Mouse (Mus musculus) CH12.LX (cell line): Measurements from ENCODE around the gene Lmtk2. TPM values are rescaled to one million over a fixed set of nuclear protein-coding genes. Genes with fewer than 3 reads are reported as not detected.
A peak's percentile ranks its signal among the peaks of the same experiment; 100 is the strongest.

Experiments used
- DNase-seq: peaks from one replicate; pipeline ENCODE4 v3.0.0-alpha.2; 2013; ENCODE audit errors: extremely low read depth
- H3K27ac ChIP-seq: 2 replicates; pipeline ENCODE4 v1.5.1; 2012; ENCODE audit warnings: low read depth, mild to moderate bottlenecking, control low read depth, moderate library complexity; ENCODE audit not compliant: insufficient read depth
- H3K27me3 ChIP-seq: replicated peaks from 2 replicates; pipeline ENCODE3; 2012; ENCODE audit warnings: inconsistent platforms
- H3K36me3 ChIP-seq, 2 experiments: replicated peaks in 1 of 2; 2 replicates each; pipeline versions ENCODE3 to v1.6.1; 2012; ENCODE audit warnings: inconsistent platforms in 1 of 2, low read length in 1 of 2, mild to moderate bottlenecking in 1 of 2, mixed read lengths in 1 of 2, moderate library complexity in 1 of 2; ENCODE audit not compliant: control insufficient read depth in 1 of 2, insufficient read depth in 1 of 2
- H3K4me1 ChIP-seq, 2 experiments: 2 replicates each; pipeline ENCODE4 v1.6.1; 2012; ENCODE audit warnings: inconsistent platforms in 1 of 2, moderate library complexity in 1 of 2; ENCODE audit not compliant: insufficient read depth in 2 of 2, control insufficient read depth in 1 of 2
- H3K4me2 ChIP-seq: 2 replicates; pipeline ENCODE4 v1.6.1; 2012; ENCODE audit warnings: low read depth, mild to moderate bottlenecking, control low read depth; ENCODE audit not compliant: poor library complexity, insufficient read depth, severe bottlenecking
- H3K4me3 ChIP-seq, 3 experiments: fragments of 150-350 bp in 1 of 3; sonication (generic) in 1 of 3; replicated peaks in 1 of 3; 2 replicates each; pipeline versions ENCODE3 to v1.5.1; 2011 to 2012; ENCODE audit warnings: low read depth in 2 of 3, low read length in 2 of 3, mild to moderate bottlenecking in 2 of 3, moderate library complexity in 2 of 3, control low read depth in 1 of 3, improper control_type of control experiment in 1 of 3, inconsistent platforms in 1 of 3, mixed read lengths in 1 of 3; ENCODE audit not compliant: poor library complexity in 1 of 3
- H3K79me2 ChIP-seq: replicated peaks from 2 replicates; pipeline ENCODE4 v1.6.1; 2012; ENCODE audit warnings: mild to moderate bottlenecking, moderate library complexity; ENCODE audit not compliant: control insufficient read depth, poor library complexity, insufficient read depth, severe bottlenecking; ENCODE audit errors: extremely low read depth
- H3K9ac ChIP-seq: 2 replicates; pipeline ENCODE4 v1.6.1; 2012; ENCODE audit warnings: low read depth, mild to moderate bottlenecking, control low read depth, moderate library complexity; ENCODE audit not compliant: insufficient read depth
- H3K9me3 ChIP-seq: replicated peaks from 2 replicates; pipeline ENCODE3; 2012; ENCODE audit warnings: low read length, inconsistent platforms, mixed read lengths
- BHLHE40 ChIP-seq: IDR thresholded peaks from 2 replicates; pipeline ENCODE4 v1.6.1; 2011; ENCODE audit warnings: mild to moderate bottlenecking, low read depth, low read length, improper control_type of control experiment
- CHD1 ChIP-seq: IDR thresholded peaks from 2 replicates; pipeline ENCODE4 v1.6.1; 2012; ENCODE audit warnings: low read depth, low read length, improper control_type of control experiment, inconsistent platforms
- CHD2 ChIP-seq: IDR thresholded peaks from 2 replicates; pipeline ENCODE4 v1.6.1; 2011; ENCODE audit warnings: low read length, improper control_type of control experiment
- CTCF ChIP-seq, 2 experiments: IDR thresholded peaks in 1 of 2; conservative IDR thresholded peaks in 1 of 2; 2 replicates each; pipeline ENCODE4 v1.5.1; 2011 to 2012; ENCODE audit warnings: low read depth in 2 of 2, low read length in 2 of 2, improper control_type of control experiment in 1 of 2, inconsistent platforms in 1 of 2, mild to moderate bottlenecking in 1 of 2, moderate library complexity in 1 of 2
- E2F4 ChIP-seq: IDR thresholded peaks from 2 replicates; pipeline ENCODE4 v1.6.1; 2011; ENCODE audit warnings: low read depth, low read length, improper control_type of control experiment; ENCODE audit not compliant: insufficient replicate concordance
- EP300 ChIP-seq: IDR thresholded peaks from 2 replicates; pipeline ENCODE4 v1.6.1; 2011; ENCODE audit warnings: low read length, improper control_type of control experiment
- ETS1 ChIP-seq: conservative IDR thresholded peaks from 2 replicates; pipeline ENCODE4 v1.6.1; 2012; ENCODE audit warnings: low read depth, mild to moderate bottlenecking, inconsistent platforms, low read length, improper control_type of control experiment, moderate library complexity
- GABPA ChIP-seq: IDR thresholded peaks from 2 replicates; pipeline ENCODE4 v1.6.1; 2012; ENCODE audit warnings: low read depth, low read length, improper control_type of control experiment, inconsistent platforms; ENCODE audit not compliant: insufficient replicate concordance
- HCFC1 ChIP-seq: IDR thresholded peaks from 2 replicates; pipeline ENCODE4 v1.6.1; 2012; ENCODE audit warnings: low read depth, mild to moderate bottlenecking, inconsistent platforms, low read length, improper control_type of control experiment
- IRF4 ChIP-seq: IDR thresholded peaks from 2 replicates; pipeline ENCODE4 v1.6.1; 2014; ENCODE audit warnings: low read depth, mild to moderate bottlenecking, inconsistent platforms, low read length, improper control_type of control experiment
- JUN ChIP-seq: IDR thresholded peaks from 2 replicates; pipeline ENCODE4 v1.6.1; 2011; ENCODE audit warnings: low read depth, mild to moderate bottlenecking, low read length, improper control_type of control experiment, moderate library complexity; ENCODE audit not compliant: insufficient read depth
- JUND ChIP-seq: conservative IDR thresholded peaks from 2 replicates; pipeline ENCODE4 v1.6.1; 2011; ENCODE audit warnings: low read depth, low read length, improper control_type of control experiment
- KAT2A ChIP-seq: IDR thresholded peaks from 2 replicates; pipeline ENCODE4 v1.6.1; 2012; ENCODE audit warnings: low read length, improper control_type of control experiment, inconsistent platforms; ENCODE audit not compliant: insufficient replicate concordance
- MAFK ChIP-seq: IDR thresholded peaks from 2 replicates; pipeline ENCODE4 v1.6.1; 2011; ENCODE audit warnings: low read length, improper control_type of control experiment; ENCODE audit not compliant: insufficient replicate concordance
- MAX ChIP-seq: IDR thresholded peaks from 2 replicates; pipeline ENCODE4 v1.6.1; 2011; ENCODE audit warnings: low read length, improper control_type of control experiment
- MAZ ChIP-seq: IDR thresholded peaks from 2 replicates; pipeline ENCODE4 v1.6.1; 2012; ENCODE audit warnings: low read depth, mild to moderate bottlenecking, inconsistent platforms, low read length, improper control_type of control experiment, moderate library complexity
- MYC ChIP-seq: IDR thresholded peaks from 2 replicates; pipeline ENCODE4 v1.6.1; 2011; ENCODE audit warnings: low read depth, mild to moderate bottlenecking, improper control_type of control experiment, low read length
- NELFE ChIP-seq: IDR thresholded peaks from 2 replicates; pipeline ENCODE4 v1.6.1; 2011; ENCODE audit warnings: low read depth, low read length, improper control_type of control experiment
- NRF1 ChIP-seq: IDR thresholded peaks from 2 replicates; pipeline ENCODE4 v1.6.1; 2014; ENCODE audit warnings: low read depth, mild to moderate bottlenecking, inconsistent platforms, low read length, improper control_type of control experiment, moderate library complexity
- PAX5 ChIP-seq: IDR thresholded peaks from 2 replicates; pipeline ENCODE4 v1.6.1; 2012; ENCODE audit warnings: low read length, inconsistent platforms, mixed read lengths
- POLR2A ChIP-seq: IDR thresholded peaks from 2 replicates; pipeline ENCODE4 v1.6.1; 2011; ENCODE audit warnings: low read depth, mild to moderate bottlenecking, improper control_type of control experiment, low read length
- POLR2AphosphoS2 ChIP-seq: IDR thresholded peaks from 2 replicates; pipeline ENCODE4 v1.6.1; 2011; ENCODE audit warnings: low read depth, low read length, improper control_type of control experiment
- RCOR1 ChIP-seq: conservative IDR thresholded peaks from 2 replicates; pipeline ENCODE4 v1.6.1; 2012; ENCODE audit warnings: low read depth, mild to moderate bottlenecking, inconsistent platforms, low read length, improper control_type of control experiment
- SIN3A ChIP-seq: IDR thresholded peaks from 2 replicates; pipeline ENCODE4 v1.6.1; 2012; ENCODE audit warnings: low read length, improper control_type of control experiment, inconsistent platforms
- SMC3 ChIP-seq: IDR thresholded peaks from 2 replicates; pipeline ENCODE4 v1.6.1; 2011; ENCODE audit warnings: low read depth, low read length, improper control_type of control experiment
- TBP ChIP-seq: conservative IDR thresholded peaks from 2 replicates; pipeline ENCODE4 v1.6.1; 2011; ENCODE audit warnings: low read depth, low read length, improper control_type of control experiment
- TCF12 ChIP-seq: IDR thresholded peaks from 2 replicates; pipeline ENCODE4 v1.6.1; 2014; ENCODE audit warnings: low read depth, mild to moderate bottlenecking, inconsistent platforms, low read length, improper control_type of control experiment
- UBTF ChIP-seq: IDR thresholded peaks from 2 replicates; pipeline ENCODE4 v1.6.1; 2012; ENCODE audit warnings: low read depth, mild to moderate bottlenecking, inconsistent platforms, low read length, improper control_type of control experiment, moderate library complexity
- USF1 ChIP-seq: IDR thresholded peaks from 2 replicates; pipeline ENCODE4 v1.6.1; 2014; ENCODE audit warnings: low read depth, mild to moderate bottlenecking, inconsistent platforms, low read length, improper control_type of control experiment
- USF2 ChIP-seq: conservative IDR thresholded peaks from 2 replicates; pipeline ENCODE4 v1.6.1; 2011; ENCODE audit warnings: low read depth, low read length, improper control_type of control experiment
- ZKSCAN1 ChIP-seq: IDR thresholded peaks from 2 replicates; pipeline ENCODE4 v1.6.1; 2012; ENCODE audit warnings: low read depth, inconsistent platforms, low read length, improper control_type of control experiment, borderline replicate concordance
- ZMIZ1 ChIP-seq: IDR thresholded peaks from 2 replicates; pipeline ENCODE4 v1.6.1; 2012; ENCODE audit warnings: low read depth, mild to moderate bottlenecking, inconsistent platforms, low read length, improper control_type of control experiment
- ZNF384 ChIP-seq: IDR thresholded peaks from 2 replicates; pipeline ENCODE4 v1.6.1; 2012; ENCODE audit warnings: low read depth, low read length, improper control_type of control experiment, inconsistent platforms
- dilution Hi-C: fragments of 300-500 bp; cut with MboI; formaldehyde crosslinking; loops from 2 replicates; pipeline ENCODE4 v1.14.3; 2020; ENCODE audit warnings: low sequenced_read_pairs; ENCODE audit not compliant: extremely low pct_unique_long_range_greater_than_20kb, extremely low pct_ligation_motif_present
- in situ Hi-C: fragments of 300-500 bp; cut with MboI; formaldehyde crosslinking; loops from 3 replicates; pipeline ENCODE4 v1.14.3; 2019; ENCODE audit warnings: low sequenced_read_pairs, low pct_ligation_motif_present, low pct_unique_long_range_greater_than_20kb, mixed read lengths
- polyA plus RNA-seq: library from polyadenylated mRNA; unstranded; fragments of >175 nt; gene quantifications from 2 replicates; pipeline ENCODE4 v1.2.1, GENCODE M21; 2012; ENCODE audit warnings: low read depth; ENCODE audit not compliant: insufficient read length
- total RNA-seq, 2 experiments: library from RNA; depleted of rRNA; stranded (reverse); fragments of 300-350 nt in 1 of 2; fragments of >200 nt in 1 of 2; gene quantifications; 2 replicates each; pipeline ENCODE4 v1.2.3; 2012 to 2014

Lmtk2 gene
- total and polyA plus RNA-seq, 3 experiments, result 5.1 to 10.1 (median 5.7) TPM

DNA sequence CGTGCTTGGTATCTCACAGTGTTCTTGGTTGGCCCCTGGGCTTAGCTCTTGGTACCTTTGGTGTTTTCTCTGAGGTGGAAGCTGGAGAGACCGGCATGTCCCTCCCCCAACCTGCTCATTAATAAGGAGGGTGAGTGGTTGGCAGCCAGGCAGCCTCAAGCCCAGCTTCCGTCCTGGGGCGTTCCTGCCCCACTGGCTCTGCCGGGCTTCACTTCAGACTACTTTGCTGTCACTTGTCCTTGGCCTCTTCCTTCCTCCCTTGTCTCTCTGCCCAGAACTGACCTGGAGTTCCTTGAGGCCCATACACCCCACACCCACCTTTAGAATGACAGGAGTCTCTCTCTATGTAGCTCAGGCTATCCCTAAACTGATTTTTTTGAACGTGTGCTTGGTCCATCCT lies 92.4 kb downstream of the Lmtk2 start:
- no peaks in the 10 kb centered on the region for H3K79me2 ChIP-seq
- H3K4me1 ChIP-seq, result peaks cover 24 to 50% of the 10 kb centered on the region in 2 experiments
- no peak overlapping the region for H3K9ac ChIP-seq
- H3K4me2 ChIP-seq, result no peak overlapping the region
- DNase-seq, result no peak
- H3K27me3 ChIP-seq, result no peaks in the 10 kb centered on the region
- no peak overlapping the region for H3K4me3 ChIP-seq
- H3K27ac ChIP-seq, result no peak overlapping the region
- in situ Hi-C loops (no loop called here), dilution Hi-C loops (no loop called here)
- no peaks in the 10 kb centered on the region for H3K9me3 ChIP-seq
- H3K36me3 ChIP-seq, result peaks cover 0 to 42% of the 10 kb centered on the region in 2 experiments
- TF ChIP-seq SIN3A, result no peak
- no peak for TF ChIP-seq GABPA
- TF ChIP-seq POLR2A, result no peak
- TF ChIP-seq UBTF, result no peak
- no peak for TF ChIP-seq JUND
- TF ChIP-seq PAX5, result no peak
- no peak for TF ChIP-seq MAZ
- TF ChIP-seq RCOR1, result no peak
- TF ChIP-seq, all 38 proteins: peak for 0

DNA sequence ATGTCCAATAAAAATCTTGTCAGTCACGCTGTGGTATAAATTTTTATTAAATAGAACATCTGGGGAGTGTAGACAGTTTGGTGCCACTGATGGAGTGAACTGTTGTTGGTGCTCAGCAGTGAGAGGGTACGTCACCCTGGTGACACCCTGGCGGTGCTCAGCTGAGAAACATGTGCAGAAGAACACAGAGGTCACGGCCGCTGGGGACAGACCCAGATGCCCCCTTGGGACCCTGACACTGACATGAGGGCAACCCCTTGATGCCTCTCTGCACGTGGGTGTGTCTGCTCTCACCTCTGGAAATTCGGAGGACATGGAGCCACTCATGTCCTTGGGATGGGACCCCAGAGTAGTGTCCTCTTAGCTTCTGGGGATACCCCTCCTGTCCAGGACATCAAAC lies 94.2 kb downstream of the Lmtk2 start:
- H3K9me3 ChIP-seq, result no peaks in the 10 kb centered on the region
- no peaks in the 10 kb centered on the region for H3K79me2 ChIP-seq
- no peak overlapping the region for H3K9ac ChIP-seq
- H3K27ac ChIP-seq, result no peak overlapping the region
- in situ Hi-C loops (no loop called here), dilution Hi-C loops (no loop called here)
- no peaks in the 10 kb centered on the region for H3K27me3 ChIP-seq
- no peak overlapping the region for H3K4me2 ChIP-seq
- no peak overlapping the region for H3K4me3 ChIP-seq
- peaks cover 0 to 48% of the 10 kb centered on the region in 2 experiments for H3K36me3 ChIP-seq
- peak; percentile 57 for DNase-seq
- peaks cover 22 to 48% of the 10 kb centered on the region in 2 experiments for H3K4me1 ChIP-seq
- no peak for TF ChIP-seq EP300
- peak; percentile 77 for TF ChIP-seq ETS1
- TF ChIP-seq TBP, result no peak
- TF ChIP-seq UBTF, result no peak
- TF ChIP-seq CHD1, result no peak
- no peak for TF ChIP-seq IRF4
- TF ChIP-seq MYC, result no peak
- TF ChIP-seq SIN3A, result peak; percentile 60
- TF ChIP-seq USF2, result no peak
- no peak for TF ChIP-seq SMC3
- TF ChIP-seq JUN, result no peak
- peak; percentile 92 for TF ChIP-seq BHLHE40
- no peak for TF ChIP-seq CTCF (conservative IDR thresholded peaks at IDR 0.05 in 1 of 2, IDR thresholded peaks at IDR 0.05 in 1 of 2; ENCODE audit: low read depth in 2 of 2, low read length in 2 of 2)
- TF ChIP-seq ZNF384, result no peak
- no peak for TF ChIP-seq KAT2A
- no peak for TF ChIP-seq PAX5
- TF ChIP-seq NRF1, result no peak
- TF ChIP-seq TCF12, result no peak
- no peak for TF ChIP-seq E2F4
- no peak for TF ChIP-seq USF1
- no peak for TF ChIP-seq ZKSCAN1
- no peak for TF ChIP-seq RCOR1
- TF ChIP-seq JUND, result no peak
- no peak for TF ChIP-seq HCFC1
- TF ChIP-seq MAFK, result no peak
- TF ChIP-seq GABPA, result no peak
- no peak for TF ChIP-seq MAZ
- TF ChIP-seq NELFE, result no peak
- no peak for TF ChIP-seq CHD2
- no peak for TF ChIP-seq POLR2A
- TF ChIP-seq POLR2AphosphoS2, result no peak
- peak; percentile 42; the same call in 1 of the 2 replicates for TF ChIP-seq MAX
- no peak for TF ChIP-seq ZMIZ1
